Mouse (Mus musculus) spleen, postnatal 4 days (tissue): Measurements from ENCODE around the gene Pde1c.

Experiments
- DNase-seq, 2 experiments: peaks; one replicate each; pipeline ENCODE4 v3.0.0; 2022; ENCODE audit warnings: low spot score in 2 of 2

Gene Pde1c

GRCm38 (mm10) chr6:56447917-56448316 lies 121.0 kb downstream of the Pde1c start:
- DNase-seq: no peak

- no peak for DNase-seq
Measured at GRCm38 (mm10) chr6:56441501-56441900, 127.4 kb downstream of the Pde1c start.

GRCm38 (mm10) chr6:56425846-56426245 lies 143.1 kb downstream of the Pde1c start:
- no peak for DNase-seq

- no peak for DNase-seq
Measured at GRCm38 (mm10) chr6:56422866-56423265, 146.0 kb downstream of the Pde1c start.

GRCm38 (mm10) chr6:56416191-56416590 lies 152.7 kb downstream of the Pde1c start:
- DNase-seq: no peak

- DNase-seq: no peak
Measured at GRCm38 (mm10) chr6:56389178-56389577, 179.7 kb downstream of the Pde1c start.

GRCm38 (mm10) chr6:56376359-56376758 lies 192.5 kb downstream of the Pde1c start:
- DNase-seq: no peak

- DNase-seq: no peak
Measured at GRCm38 (mm10) chr6:56374180-56374579, 194.7 kb downstream of the Pde1c start.

GRCm38 (mm10) chr6:56373753-56374152 lies 195.2 kb downstream of the Pde1c start:
- DNase-seq: no peak

- DNase-seq: no peak
Measured at GRCm38 (mm10) chr6:56373046-56373751, 195.7 kb downstream of the Pde1c start.

GRCm38 (mm10) chr6:56369462-56369861 lies 199.4 kb downstream of the Pde1c start:
- DNase-seq: no peak

GRCm38 (mm10) chr6:56368116-56368515 lies 200.8 kb downstream of the Pde1c start:
- no peak for DNase-seq

- no peak for DNase-seq
Measured at GRCm38 (mm10) chr6:56367257-56367656, 201.6 kb downstream of the Pde1c start.

- no peak for DNase-seq
Measured at GRCm38 (mm10) chr6:56362650-56363049, 206.3 kb downstream of the Pde1c start.

- peak in 1 of 2 experiments; percentile 59 for DNase-seq
Measured at GRCm38 (mm10) chr6:56362128-56362545, 206.8 kb downstream of the Pde1c start.

- DNase-seq: no peak
Measured at GRCm38 (mm10) chr6:56361348-56362127, 207.4 kb downstream of the Pde1c start.

- no peak for DNase-seq
Measured at GRCm38 (mm10) chr6:56360086-56360485, 208.8 kb downstream of the Pde1c start.

GRCm38 (mm10) chr6:56359126-56359525 lies 209.8 kb downstream of the Pde1c start:
- DNase-seq: no peak

- DNase-seq: no peak
Measured at GRCm38 (mm10) chr6:56347207-56347606, 221.7 kb downstream of the Pde1c start.

- DNase-seq: no peak
Measured at GRCm38 (mm10) chr6:56345082-56345481, 223.8 kb downstream of the Pde1c start.

GRCm38 (mm10) chr6:56342005-56342404 lies 226.9 kb downstream of the Pde1c start:
- DNase-seq: no peak

- DNase-seq: no peak
Measured at GRCm38 (mm10) chr6:56335811-56336446, 233.0 kb downstream of the Pde1c start.

- DNase-seq: no peak
Measured at GRCm38 (mm10) chr6:56332149-56332548, 236.8 kb downstream of the Pde1c start.
